In the genomic region with DNA sequence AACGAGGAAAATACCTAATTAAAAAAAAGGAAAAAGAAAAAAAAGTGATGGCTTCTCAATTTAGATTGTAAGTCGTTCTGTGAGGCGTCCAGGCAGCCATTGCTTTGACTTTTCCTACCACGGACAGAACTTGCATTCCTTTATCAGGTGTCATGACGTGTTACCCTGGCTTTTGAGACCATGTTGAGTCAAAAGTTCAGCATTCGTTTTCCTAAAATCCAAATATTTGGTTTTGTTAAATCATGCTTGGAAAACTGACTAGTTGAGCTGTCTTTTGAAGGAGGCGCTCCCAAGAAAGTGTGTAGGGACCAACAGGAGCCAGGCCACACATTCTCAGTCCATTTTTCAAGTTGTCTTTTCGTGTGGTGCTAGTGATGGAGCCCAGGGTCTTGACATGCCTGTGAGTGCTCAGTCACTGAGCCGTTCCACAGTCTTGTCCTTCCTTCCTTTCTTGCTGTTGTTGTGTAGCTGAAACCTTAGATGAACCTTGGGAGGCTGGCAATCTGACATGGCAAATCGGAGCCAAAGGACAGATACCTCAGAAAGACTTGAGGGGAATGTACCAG, we compare ENCODE assay signal across 20 mouse cellular contexts.
"Had no signal": no experiment of that assay in that cellular context is flagged by ENCODE, and none has a peak within 500 bp of the region (broad histone marks: within the 10 kb centered on the region; RNA-seq: fewer than 3 reads in every experiment).

No protein-coding gene starts in this region.

- H3K36me3 ChIP-seq: kidney, embryonic 15.5 days; liver, embryonic 13.5 days; midbrain, embryonic 12.5 days; midbrain, embryonic 15.5 days; neural tube, embryonic 12.5 days; neural tube, embryonic 15.5 days had no signal

- H3K4me2 ChIP-seq: kidney, embryonic 15.5 days; liver, embryonic 13.5 days; midbrain, embryonic 12.5 days; midbrain, embryonic 15.5 days; neural tube, embryonic 12.5 days; neural tube, embryonic 15.5 days had no signal

- DNase-seq: kidney, adult 11 months; kidney, adult 8-10 months; kidney, postnatal 10 days; kidney, postnatal 36 days; layer of hippocampus, postnatal 36 days; liver, embryonic 13.5 days; right cerebral cortex, adult 18-20 months; right cerebral cortex, postnatal 14 days; right cerebral cortex, postnatal 4 days; thymus, adult 2 months; thymus, postnatal 14 days; thymus, postnatal 4 days had no signal

- H3K9ac ChIP-seq: kidney, embryonic 15.5 days; liver, embryonic 13.5 days; midbrain, embryonic 12.5 days; midbrain, embryonic 15.5 days; neural tube, embryonic 12.5 days; neural tube, embryonic 15.5 days had no signal

- H3K4me1 ChIP-seq: kidney, embryonic 15.5 days; liver, embryonic 13.5 days; midbrain, embryonic 12.5 days; midbrain, embryonic 15.5 days; neural tube, embryonic 12.5 days; neural tube, embryonic 15.5 days had no signal

- H3K27me3 ChIP-seq: kidney, embryonic 15.5 days; liver, embryonic 13.5 days; midbrain, embryonic 12.5 days; midbrain, embryonic 15.5 days; neural tube, embryonic 12.5 days had no signal

- H3K4me3 ChIP-seq: kidney, embryonic 15.5 days; left cerebral cortex, adult 2 months; liver, embryonic 13.5 days; midbrain, embryonic 12.5 days; midbrain, embryonic 15.5 days; neural tube, embryonic 12.5 days; neural tube, embryonic 15.5 days had no signal

- H3K27ac ChIP-seq: kidney, embryonic 15.5 days; left cerebral cortex, adult 2 months; liver, embryonic 13.5 days; macrophage; midbrain, embryonic 12.5 days; midbrain, embryonic 15.5 days; neural tube, embryonic 12.5 days; neural tube, embryonic 15.5 days; stomach, postnatal 0 days had no signal

- H3K9me3 ChIP-seq: kidney, embryonic 15.5 days; liver, embryonic 13.5 days; midbrain, embryonic 12.5 days; midbrain, embryonic 15.5 days; neural tube, embryonic 12.5 days; neural tube, embryonic 15.5 days had no signal

- ATAC-seq: midbrain, embryonic 15.5 days had no signal
